Mouse (Mus musculus) heart, postnatal 0 days (tissue): Measurements from ENCODE around the gene Lgals9.

ENCODE experiments used
- CTCF ChIP-seq: IDR thresholded peaks from 2 replicates; pipeline ENCODE4 v1.5.1; 2016; ENCODE audit warnings: antibody characterized with exemption, control low read depth, low read depth
- EP300 ChIP-seq: IDR thresholded peaks from 2 replicates; pipeline ENCODE4 v1.6.1; 2016; ENCODE audit warnings: antibody characterized with exemption, low read depth

GRCm38 (mm10) chr11:79019839-79020534, 35.2 kb upstream of the Lgals9 start:
- TF ChIP-seq EP300 (no peak), CTCF (peak; percentile 46)
